9 mouse cellular contexts compared by ENCODE assay signal in genomic region chr10:18408635-18409034, GRCm38 (mm10).
A peak's percentile ranks its signal among the peaks of the same experiment; 100 is the strongest.
DNase-seq lines count a peak whose midpoint lies in the region; ATAC-seq and TF ChIP-seq lines count a peak whose summit lies in the region.
"Had no signal": no experiment of that assay in that cellular context is flagged by ENCODE, and none has a peak within 500 bp of the region (broad histone marks: within the 10 kb centered on the region; RNA-seq: fewer than 3 reads in every experiment).

No protein-coding gene starts in this region.

- peaks cover 21% of the 10 kb centered on the region for H3K4me1 ChIP-seq in lung, embryonic 16.5 days (replicated peaks; ENCODE audit: control insufficient read depth, insufficient read depth, low read length)
- H3K4me1 ChIP-seq in limb, embryonic 14.5 days (ENCODE audit: control insufficient read depth, insufficient read depth, low read length) = peaks cover 32% of the 10 kb centered on the region
- peaks cover 16% of the 10 kb centered on the region; the same call in 1 of the 2 replicates for H3K4me1 ChIP-seq in stomach, embryonic 16.5 days (ENCODE audit: control insufficient read depth, insufficient read depth, low read length)

- peak; percentile 64 to 71 for DNase-seq in cerebellum, postnatal 10 days
- DNase-seq in cerebellum, adult 11-12 months = no peak
- DNase-seq in lung, postnatal 4 days = no peak
- DNase-seq in limb, embryonic 14.5 days (ENCODE audit: low spot score) = no peak
- no peak for DNase-seq in kidney, adult 18-20 months

- H3K27me3 ChIP-seq in lung, embryonic 16.5 days (ENCODE audit: control insufficient read depth, insufficient read depth, low read depth, low read length) = no peaks in the 10 kb centered on the region
- H3K27me3 ChIP-seq in limb, embryonic 14.5 days (ENCODE audit: control insufficient read depth, insufficient read depth, low read length) = no peaks in the 10 kb centered on the region
- H3K27me3 ChIP-seq in stomach, embryonic 16.5 days (ENCODE audit: control insufficient read depth, insufficient read depth, low read length) = no peaks in the 10 kb centered on the region

- no peaks in the 10 kb centered on the region for H3K9me3 ChIP-seq in lung, embryonic 16.5 days (ENCODE audit: control insufficient read depth, low read length)
- H3K9me3 ChIP-seq in limb, embryonic 14.5 days (ENCODE audit: control insufficient read depth, low read length) = no peaks in the 10 kb centered on the region
- H3K9me3 ChIP-seq in stomach, embryonic 16.5 days (replicated peaks; ENCODE audit: control insufficient read depth, low read length) = no peaks in the 10 kb centered on the region

- 17% methylated on average over 9 of the region's 9 CpGs for WGBS in lung, embryonic 16.5 days
- 31% methylated on average over 9 of the region's 9 CpGs for WGBS in limb, embryonic 14.5 days
- 21% methylated on average over 9 of the region's 9 CpGs for WGBS in stomach, embryonic 16.5 days

- no peaks in the 10 kb centered on the region for H3K36me3 ChIP-seq in lung, embryonic 16.5 days (ENCODE audit: control insufficient read depth, insufficient read depth, low read length)
- H3K36me3 ChIP-seq in limb, embryonic 14.5 days (ENCODE audit: control insufficient read depth, insufficient read depth, low read length) = no peaks in the 10 kb centered on the region
- no peaks in the 10 kb centered on the region for H3K36me3 ChIP-seq in stomach, embryonic 16.5 days (ENCODE audit: control insufficient read depth, insufficient read depth, low read length)

- ATAC-seq in lung, embryonic 16.5 days (ENCODE audit: low read depth) = no peak
- no peak for ATAC-seq in limb, embryonic 14.5 days (ENCODE audit: low FRiP score, low read depth)
- no peak for ATAC-seq in stomach, embryonic 16.5 days (ENCODE audit: insufficient read depth, low FRiP score)
- no peak for ATAC-seq in erythroblast, adult 5-6 weeks (replicated peaks; ENCODE audit: low FRiP score, poor library complexity, severe bottlenecking)

- H3K9ac ChIP-seq in lung, embryonic 16.5 days (ENCODE audit: low read length) = peak overlapping the region; percentile 53
- peak overlapping the region; percentile 59 for H3K9ac ChIP-seq in limb, embryonic 14.5 days (ENCODE audit: low read depth, low read length, severe bottlenecking)
- peak overlapping the region; percentile 9; the same call in 1 of the 2 replicates for H3K9ac ChIP-seq in stomach, embryonic 16.5 days (ENCODE audit: low read length)

- H3K4me2 ChIP-seq in lung, embryonic 16.5 days (ENCODE audit: low read depth, low read length) = peak overlapping the region; percentile 76
- peak overlapping the region; percentile 85 for H3K4me2 ChIP-seq in limb, embryonic 14.5 days (replicated peaks; ENCODE audit: low read depth, low read length, severe bottlenecking)
- H3K4me2 ChIP-seq in stomach, embryonic 16.5 days (ENCODE audit: low read depth, low read length) = peak overlapping the region; percentile 76

- no peak for TF ChIP-seq POLR2A in limb, embryonic 14.5 days (IDR thresholded peaks at IDR 0.05; ENCODE audit: borderline replicate concordance, extremely low read depth, insufficient read depth, insufficient read length)

- peak overlapping the region; percentile 54 for H3K4me3 ChIP-seq in lung, embryonic 16.5 days (ENCODE audit: low read length)
- peak overlapping the region; percentile 40 for H3K4me3 ChIP-seq in limb, embryonic 14.5 days (replicated peaks; ENCODE audit: low read length)
- peak overlapping the region; percentile 51 for H3K4me3 ChIP-seq in stomach, embryonic 16.5 days (replicated peaks; ENCODE audit: low read length)
- H3K4me3 ChIP-seq: erythroblast, embryonic 14.5 days had no signal

- no peak overlapping the region; the same call in 1 of the 2 replicates for H3K27ac ChIP-seq in lung, embryonic 16.5 days (ENCODE audit: low read length)
- no peak overlapping the region for H3K27ac ChIP-seq in limb, embryonic 14.5 days (replicated peaks; ENCODE audit: low read depth, low read length)
- H3K27ac ChIP-seq in stomach, embryonic 16.5 days (ENCODE audit: low read length) = no peak overlapping the region

Comparison
In these comparisons a context has a peak if more than half of its experiments do, and no peak if none do; other contexts are left out.
1. DNase-seq: peak in cerebellum, postnatal 10 days (2 of 2); none in cerebellum, adult 11-12 months (single experiment), lung, postnatal 4 days (0 of 2), limb, embryonic 14.5 days (single experiment) and kidney, adult 18-20 months (single experiment).
2. H3K9ac ChIP-seq: peak in every context shown above with its lines; median percentile 59 in limb, embryonic 14.5 days; 53 in lung, embryonic 16.5 days; 9 in stomach, embryonic 16.5 days.
3. Peak in every context shown above with its lines, with median percentiles within 50 percentile points of each other: H3K4me2 ChIP-seq and H3K4me3 ChIP-seq.